Mouse (Mus musculus): ENCODE data around the gene Hs6st1. TPM values are rescaled to one million over a fixed set of nuclear protein-coding genes. Genes with fewer than 3 reads are reported as not detected.

Hs6st1 gene
- polyA plus RNA-seq, 1 experiment from 2014 or later: 6.7 TPM

DNA sequence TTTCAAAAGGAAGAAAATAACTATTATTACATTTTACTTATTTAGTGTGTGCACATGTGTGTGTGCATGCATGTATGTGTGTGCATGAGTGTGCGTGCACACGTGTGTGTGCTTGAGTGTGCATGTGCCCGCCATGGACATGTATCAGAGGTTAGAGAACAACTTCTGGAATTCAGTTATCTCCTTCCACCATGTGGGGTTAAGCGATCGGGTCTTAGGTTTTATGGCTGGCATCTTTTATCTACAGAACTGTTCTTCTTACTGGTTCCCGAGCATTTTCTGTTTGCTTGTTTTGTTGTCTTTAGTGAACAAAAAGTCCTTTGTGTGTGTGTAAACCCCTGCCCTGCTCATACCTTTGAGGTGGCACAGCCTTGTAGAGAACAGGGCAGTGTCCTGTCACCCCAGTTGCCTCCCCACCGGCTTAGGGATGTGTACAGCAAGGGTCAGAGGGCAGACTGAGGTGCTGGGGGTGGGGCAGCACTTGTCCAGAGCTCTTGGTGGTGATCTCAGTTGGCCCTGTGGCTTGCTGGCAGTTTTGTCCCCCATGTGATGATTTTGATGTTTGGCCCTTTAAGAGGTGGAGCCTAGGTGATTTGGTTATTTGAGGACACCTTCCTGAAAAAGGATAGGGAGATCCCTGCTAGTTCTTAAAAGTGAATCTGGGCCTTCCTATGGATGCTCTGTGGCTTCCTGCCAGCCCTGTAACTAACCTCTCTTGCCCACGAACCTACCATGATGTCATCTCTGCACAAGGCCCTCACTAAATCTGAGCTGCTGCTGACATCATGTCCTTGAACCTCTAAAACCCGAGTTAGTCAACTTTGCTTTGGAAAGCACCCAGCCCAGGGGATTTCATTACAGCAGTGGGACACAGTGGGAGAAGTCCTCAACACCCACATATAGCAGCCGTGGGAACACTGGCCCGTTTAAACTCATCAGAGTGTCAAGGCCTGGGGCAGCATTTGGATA is 4.7 kb downstream of the Hs6st1 start:
- 0 out of 2 replicates have a peak, but pooled peaks cover 9% of the 10 kb centered on the region for H3K36me3 ChIP-seq (ENCODE audit: control insufficient read depth, insufficient read depth)
- H3K4me1 ChIP-seq (replicated peaks; ENCODE audit: control insufficient read depth, insufficient read depth, low read length): peaks cover 42% of the 10 kb centered on the region
- TF ChIP-seq CTCF (IDR thresholded peaks at IDR 0.05; ENCODE audit: low read depth): no peak
- peak overlapping the region; percentile 31; the same call in 1 of the 2 replicates for H3K9ac ChIP-seq (ENCODE audit: low read depth, low read length)
- no peak for ATAC-seq
- no peak overlapping the region for H3K4me3 ChIP-seq (ENCODE audit: low read depth, low read length)
- H3K9me3 ChIP-seq (ENCODE audit: control insufficient read depth): no peaks in the 10 kb centered on the region
- H3K27ac ChIP-seq (ENCODE audit: low read depth, low read length): peak overlapping the region; percentile 81
- WGBS: 44% methylated on average over 11 of the region's 11 CpGs
- no peaks in the 10 kb centered on the region for H3K27me3 ChIP-seq (replicated peaks; ENCODE audit: control insufficient read depth, insufficient read depth, low read length)
- peak overlapping the region; percentile 93 for H3K4me2 ChIP-seq (replicated peaks; ENCODE audit: low read depth)

DNA sequence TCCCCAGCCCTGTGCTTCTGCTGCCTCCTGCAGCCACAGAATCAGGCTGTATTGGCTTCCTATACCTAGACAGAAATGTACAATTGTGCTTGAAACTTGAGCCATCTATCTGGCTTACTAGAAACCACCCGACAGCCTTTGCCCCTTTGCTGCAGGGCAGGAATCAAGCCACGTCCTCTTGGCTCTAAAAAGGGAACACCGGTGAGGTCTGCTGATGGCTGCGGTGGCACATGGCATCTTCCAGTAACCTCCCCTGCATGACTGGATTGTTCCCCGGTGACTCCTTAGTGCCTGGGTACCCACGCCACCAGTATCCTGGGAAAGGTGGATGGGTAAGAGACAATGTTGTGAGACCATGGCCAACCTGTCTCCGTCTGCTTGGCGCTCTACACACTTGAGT is 5.4 kb downstream of the Hs6st1 start:
- peak overlapping the region; percentile 81 for H3K27ac ChIP-seq (ENCODE audit: low read depth, low read length)
- H3K9me3 ChIP-seq (ENCODE audit: control insufficient read depth): no peaks in the 10 kb centered on the region
- H3K4me3 ChIP-seq (ENCODE audit: low read depth, low read length): no peak overlapping the region
- H3K4me1 ChIP-seq (replicated peaks; ENCODE audit: control insufficient read depth, insufficient read depth, low read length): peaks cover 47% of the 10 kb centered on the region
- ATAC-seq: no peak
- 0 out of 2 replicates have a peak, but pooled peaks cover 12% of the 10 kb centered on the region for H3K36me3 ChIP-seq (ENCODE audit: control insufficient read depth, insufficient read depth)
- H3K4me2 ChIP-seq (replicated peaks; ENCODE audit: low read depth): peak overlapping the region; percentile 93
- H3K9ac ChIP-seq (ENCODE audit: low read depth, low read length): no peak overlapping the region
- H3K27me3 ChIP-seq (replicated peaks; ENCODE audit: control insufficient read depth, insufficient read depth, low read length): no peaks in the 10 kb centered on the region
- no peak for TF ChIP-seq CTCF (IDR thresholded peaks at IDR 0.05; ENCODE audit: low read depth)
- 66% methylated on average over 8 of the region's 8 CpGs for WGBS

DNA sequence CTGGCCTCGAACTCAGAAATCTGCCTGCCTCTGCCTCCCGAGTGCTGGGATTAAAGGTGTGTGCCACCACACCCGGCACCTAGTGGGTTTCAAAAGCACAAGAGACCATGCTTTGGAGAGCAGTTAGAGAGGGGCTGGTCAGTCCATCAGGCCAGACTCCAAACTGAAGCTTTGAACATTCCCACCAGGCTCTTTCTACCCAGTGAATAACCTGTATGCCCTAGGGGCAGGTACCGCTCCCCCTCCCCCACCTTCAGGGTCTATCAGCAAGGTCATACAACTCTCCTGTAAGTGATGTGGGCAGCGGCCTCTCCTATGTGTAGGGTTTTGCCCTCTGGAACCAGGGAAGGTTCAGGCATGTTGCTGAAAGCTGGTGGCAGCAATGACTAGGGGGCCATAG is 6.0 kb downstream of the Hs6st1 start:
- Histone ChIP-seq H3K27ac (ENCODE audit: low read depth, low read length) (peak overlapping the region; percentile 81), H3K27me3 (replicated peaks; ENCODE audit: control insufficient read depth, insufficient read depth, low read length) (no peaks in the 10 kb centered on the region), H3K9ac (ENCODE audit: low read depth, low read length) (no peak overlapping the region), H3K4me2 (replicated peaks; ENCODE audit: low read depth) (peak overlapping the region; percentile 54; the same call in 1 of the 2 replicates), H3K36me3 (ENCODE audit: control insufficient read depth, insufficient read depth) (0 out of 2 replicates have a peak, but pooled peaks cover 12% of the 10 kb centered on the region), H3K4me3 (ENCODE audit: low read depth, low read length) (no peak overlapping the region), H3K4me1 (replicated peaks; ENCODE audit: control insufficient read depth, insufficient read depth, low read length) (peaks cover 47% of the 10 kb centered on the region), H3K9me3 (ENCODE audit: control insufficient read depth) (no peaks in the 10 kb centered on the region)
- no peak for TF ChIP-seq CTCF (IDR thresholded peaks at IDR 0.05; ENCODE audit: low read depth)
- 70% methylated on average over 4 of the region's 5 CpGs for WGBS
- no peak for ATAC-seq

DNA sequence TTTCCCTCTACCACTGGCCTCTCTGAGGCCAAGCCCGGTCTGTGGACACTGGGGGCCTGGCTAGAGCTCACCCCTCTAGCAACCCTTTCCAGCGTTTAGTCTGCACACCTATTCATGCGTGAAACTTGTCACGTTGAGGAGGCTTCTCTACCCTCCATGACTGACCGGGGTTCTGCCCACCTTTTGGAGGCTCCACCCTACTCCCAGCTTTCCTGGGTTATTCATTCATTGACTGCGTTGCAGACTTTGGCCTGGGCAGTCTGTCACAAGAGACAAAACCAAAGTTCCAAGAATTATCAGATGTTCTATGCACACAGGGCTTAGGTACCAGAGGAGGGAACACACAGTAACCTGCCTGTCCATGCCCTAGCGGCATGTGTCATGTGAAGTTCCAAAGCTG is 6.8 kb downstream of the Hs6st1 start:
- no peaks in the 10 kb centered on the region for H3K27me3 ChIP-seq (replicated peaks; ENCODE audit: control insufficient read depth, insufficient read depth, low read length)
- peak overlapping the region; percentile 54 for H3K4me2 ChIP-seq (replicated peaks; ENCODE audit: low read depth)
- peaks cover 50% of the 10 kb centered on the region for H3K4me1 ChIP-seq (replicated peaks; ENCODE audit: control insufficient read depth, insufficient read depth, low read length)
- ATAC-seq: peak; percentile 69
- TF ChIP-seq CTCF (IDR thresholded peaks at IDR 0.05; ENCODE audit: low read depth): no peak; the same call in 1 of the 2 replicates
- 42% methylated on average over 7 of the region's 7 CpGs for WGBS
- H3K36me3 ChIP-seq (ENCODE audit: control insufficient read depth, insufficient read depth): peaks cover 12% of the 10 kb centered on the region; the same call in 1 of the 2 replicates
- H3K9me3 ChIP-seq (ENCODE audit: control insufficient read depth): no peaks in the 10 kb centered on the region
- no peak overlapping the region for H3K4me3 ChIP-seq (ENCODE audit: low read depth, low read length)
- peak overlapping the region; percentile 81 for H3K27ac ChIP-seq (ENCODE audit: low read depth, low read length)
- no peak overlapping the region; the same call in 1 of the 2 replicates for H3K9ac ChIP-seq (ENCODE audit: low read depth, low read length)

DNA sequence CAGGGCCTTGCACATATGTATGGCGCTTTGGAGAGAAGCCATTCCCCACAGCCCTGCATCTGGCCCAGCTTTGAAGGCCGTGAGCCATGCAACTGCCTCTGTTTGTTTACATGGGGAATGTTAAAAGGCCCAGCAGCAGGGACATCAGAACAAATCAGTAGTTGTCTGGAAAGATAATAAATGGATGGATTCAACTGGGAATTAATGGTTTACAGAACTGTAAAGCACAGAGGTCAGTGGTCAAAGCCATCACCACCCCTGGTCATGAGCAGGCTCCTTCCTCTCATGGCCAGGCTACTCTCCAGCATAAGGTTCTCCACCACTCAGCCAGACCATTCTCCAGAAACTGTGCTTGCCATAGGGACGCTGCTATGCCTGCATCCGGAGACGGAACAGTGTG is 7.5 kb downstream of the Hs6st1 start:
- no peak overlapping the region for H3K4me3 ChIP-seq (ENCODE audit: low read depth, low read length)
- H3K27ac ChIP-seq (ENCODE audit: low read depth, low read length): peak overlapping the region; percentile 81
- 63% methylated on average over 5 of the region's 5 CpGs for WGBS
- peak overlapping the region; percentile 45 for H3K4me2 ChIP-seq (replicated peaks; ENCODE audit: low read depth)
- ATAC-seq: no peak
- H3K27me3 ChIP-seq (replicated peaks; ENCODE audit: control insufficient read depth, insufficient read depth, low read length): no peaks in the 10 kb centered on the region
- H3K9ac ChIP-seq (ENCODE audit: low read depth, low read length): no peak overlapping the region
- TF ChIP-seq CTCF (IDR thresholded peaks at IDR 0.05; ENCODE audit: low read depth): no peak
- peaks cover 45% of the 10 kb centered on the region for H3K4me1 ChIP-seq (replicated peaks; ENCODE audit: control insufficient read depth, insufficient read depth, low read length)
- H3K9me3 ChIP-seq (ENCODE audit: control insufficient read depth): no peaks in the 10 kb centered on the region
- H3K36me3 ChIP-seq (ENCODE audit: control insufficient read depth, insufficient read depth): peaks cover 18% of the 10 kb centered on the region

DNA sequence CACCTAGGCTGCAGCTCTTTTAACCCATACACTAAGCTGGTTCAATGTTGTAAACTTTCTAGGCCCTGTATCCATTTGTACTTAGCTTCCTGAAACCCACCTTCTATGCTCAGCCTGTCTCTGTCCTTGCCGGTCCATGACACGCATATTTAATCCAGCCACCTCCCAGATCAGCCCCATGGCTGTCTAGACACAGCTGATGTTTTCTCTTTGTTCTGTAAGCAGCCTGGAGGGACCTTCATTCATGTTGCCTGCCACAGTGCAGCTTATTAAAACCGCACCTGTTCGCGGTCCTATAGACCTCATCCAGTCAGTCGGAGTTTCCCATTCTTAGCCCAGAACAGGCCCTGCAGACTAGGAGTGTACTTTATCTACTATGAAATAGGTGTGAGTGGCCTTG is 8.9 kb downstream of the Hs6st1 start:
- Histone ChIP-seq H3K4me1 (replicated peaks; ENCODE audit: control insufficient read depth, insufficient read depth, low read length) (peaks cover 40% of the 10 kb centered on the region), H3K27me3 (replicated peaks; ENCODE audit: control insufficient read depth, insufficient read depth, low read length) (no peaks in the 10 kb centered on the region)
- no peak for TF ChIP-seq CTCF (IDR thresholded peaks at IDR 0.05; ENCODE audit: low read depth)

More for the DNA sequence above, 8.9 kb downstream of the Hs6st1 start:
- no peak overlapping the region for H3K9ac ChIP-seq (ENCODE audit: low read depth, low read length)
- peak overlapping the region; percentile 60; the same call in 1 of the 2 replicates for H3K27ac ChIP-seq (ENCODE audit: low read depth, low read length)
- no peak for ATAC-seq
- no peak overlapping the region for H3K4me2 ChIP-seq (replicated peaks; ENCODE audit: low read depth)
- H3K4me3 ChIP-seq (ENCODE audit: low read depth, low read length): no peak overlapping the region
- 44% methylated on average over 6 of the region's 6 CpGs for WGBS
- H3K36me3 ChIP-seq (ENCODE audit: control insufficient read depth, insufficient read depth): peaks cover 26% of the 10 kb centered on the region
- H3K9me3 ChIP-seq (ENCODE audit: control insufficient read depth): no peaks in the 10 kb centered on the region
